Mouse (Mus musculus): ENCODE results near the gene Slc1a7.
A peak's percentile ranks its signal among the peaks of the same experiment; 100 is the strongest.

The Slc1a7 gene

GRCm38 (mm10) chr4:108014466-108014865 is 46.3 kb downstream of the Slc1a7 start:
- no peak for DNase-seq (ENCODE audit: low spot score in 2 of 2)

DNA sequence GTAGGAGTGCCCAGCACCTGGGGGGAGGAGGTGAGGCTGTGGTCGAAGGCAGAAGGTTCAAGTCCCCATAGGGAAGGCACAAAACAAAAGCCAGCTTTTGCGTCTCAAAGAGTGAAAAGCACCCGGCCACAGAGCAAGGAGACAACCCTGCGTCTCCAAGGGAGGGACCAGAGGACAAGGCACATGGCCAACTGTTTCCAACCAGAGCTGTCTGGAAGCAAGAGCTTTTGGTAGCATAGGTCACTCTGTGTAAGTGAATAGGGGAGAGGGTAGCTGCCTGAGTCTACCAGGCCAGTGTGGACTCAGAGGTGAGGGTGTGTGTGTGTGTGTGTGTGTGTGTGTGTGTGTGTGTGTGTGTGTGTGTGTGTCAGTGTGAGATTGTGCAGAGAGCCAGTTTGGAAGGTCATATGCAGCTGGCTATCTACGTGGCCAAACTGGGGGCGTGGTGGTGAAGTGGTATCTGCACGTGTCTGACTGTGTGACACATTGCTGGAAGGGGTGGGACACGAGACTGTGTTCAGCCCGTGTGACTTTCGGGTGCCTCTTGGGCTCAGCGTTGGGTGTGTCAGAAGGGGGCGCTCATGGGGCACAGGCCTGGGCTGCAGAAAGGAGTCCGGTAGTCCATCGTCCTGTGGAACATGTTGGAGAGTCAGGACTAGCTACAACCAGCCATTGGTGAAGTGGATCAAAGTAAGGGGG is 47.1 kb downstream of the Slc1a7 start:
- DNase-seq (ENCODE audit: low spot score in 2 of 2) = peak in 1 of 2 experiments; percentile 23

DNA sequence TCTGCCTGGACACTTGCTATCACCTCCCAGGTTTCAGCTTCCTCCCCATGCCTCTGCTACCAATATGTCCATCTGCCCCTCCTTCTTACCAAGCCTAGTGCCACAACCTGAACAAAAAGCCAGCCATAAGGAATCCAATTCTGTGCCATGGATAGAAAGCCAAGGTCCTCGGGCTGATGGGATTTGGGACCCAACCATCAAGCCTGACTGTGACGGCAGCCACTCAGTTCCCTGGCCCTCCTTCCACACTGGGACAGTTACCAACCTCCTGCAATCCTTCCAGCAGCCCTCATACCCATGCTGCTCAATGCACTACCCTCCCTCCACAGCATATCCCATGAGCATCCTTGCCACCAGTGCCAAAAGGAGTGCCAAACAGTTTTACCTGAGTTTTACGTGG is 48.2 kb downstream of the Slc1a7 start:
- DNase-seq (ENCODE audit: low spot score in 2 of 2) = no peak

DNA sequence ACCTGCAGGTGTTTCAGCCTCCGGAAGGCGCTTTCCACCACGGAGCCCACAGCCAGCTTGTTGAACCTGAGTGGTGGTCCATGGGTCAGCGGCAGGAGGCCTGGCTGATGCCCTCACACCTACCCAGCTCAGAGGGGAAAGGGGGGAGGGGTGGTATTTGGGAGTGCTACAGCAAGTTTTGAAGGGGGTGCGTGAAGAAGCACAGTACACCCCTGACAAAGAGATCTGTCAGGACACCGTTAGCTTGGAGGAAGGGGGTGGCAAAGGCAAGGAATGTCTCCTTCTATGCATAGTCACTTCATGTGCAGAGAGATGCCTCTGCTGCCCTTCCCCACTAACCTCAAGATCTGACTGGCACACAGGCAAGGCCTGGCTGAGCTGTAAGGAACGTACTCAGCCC is 49.7 kb downstream of the Slc1a7 start:
- DNase-seq (ENCODE audit: low spot score in 2 of 2) = peak in 1 of 2 experiments; percentile 14

DNA sequence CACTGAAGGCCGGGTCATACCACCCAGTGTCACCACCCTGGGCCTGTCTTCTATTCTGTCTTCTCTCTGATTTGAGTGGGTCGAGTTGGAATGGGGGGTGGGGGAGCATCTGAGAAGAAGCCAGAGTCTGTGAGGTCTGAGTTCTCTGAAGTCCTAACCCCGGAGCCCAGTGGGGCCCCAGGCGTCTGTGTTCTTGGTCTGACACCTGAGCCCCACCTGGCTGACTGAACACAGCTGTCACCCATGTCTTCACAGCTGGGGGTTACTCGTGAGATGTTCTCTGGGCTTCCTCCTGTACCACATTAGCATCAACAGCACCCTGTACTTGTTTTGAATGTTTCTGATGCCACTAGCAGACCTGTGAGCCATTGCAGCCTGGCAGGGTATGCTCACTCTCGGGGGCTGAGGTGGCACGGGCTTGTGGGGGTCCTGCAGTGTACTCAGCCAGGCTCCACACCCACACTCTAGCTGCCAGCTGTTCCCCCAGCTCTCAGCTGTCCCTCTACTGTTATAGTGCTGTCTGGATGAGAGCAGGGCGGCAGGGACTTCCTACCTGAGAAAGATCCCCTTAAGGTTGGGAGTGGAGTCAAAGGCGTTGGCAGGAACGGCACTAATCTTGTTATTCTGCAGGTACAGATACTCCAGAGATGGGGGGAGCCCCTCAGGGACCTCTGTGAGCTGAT is 50.2 kb downstream of the Slc1a7 start:
- peak; percentile 54 to 64 for DNase-seq (ENCODE audit: low spot score in 2 of 2)

DNA sequence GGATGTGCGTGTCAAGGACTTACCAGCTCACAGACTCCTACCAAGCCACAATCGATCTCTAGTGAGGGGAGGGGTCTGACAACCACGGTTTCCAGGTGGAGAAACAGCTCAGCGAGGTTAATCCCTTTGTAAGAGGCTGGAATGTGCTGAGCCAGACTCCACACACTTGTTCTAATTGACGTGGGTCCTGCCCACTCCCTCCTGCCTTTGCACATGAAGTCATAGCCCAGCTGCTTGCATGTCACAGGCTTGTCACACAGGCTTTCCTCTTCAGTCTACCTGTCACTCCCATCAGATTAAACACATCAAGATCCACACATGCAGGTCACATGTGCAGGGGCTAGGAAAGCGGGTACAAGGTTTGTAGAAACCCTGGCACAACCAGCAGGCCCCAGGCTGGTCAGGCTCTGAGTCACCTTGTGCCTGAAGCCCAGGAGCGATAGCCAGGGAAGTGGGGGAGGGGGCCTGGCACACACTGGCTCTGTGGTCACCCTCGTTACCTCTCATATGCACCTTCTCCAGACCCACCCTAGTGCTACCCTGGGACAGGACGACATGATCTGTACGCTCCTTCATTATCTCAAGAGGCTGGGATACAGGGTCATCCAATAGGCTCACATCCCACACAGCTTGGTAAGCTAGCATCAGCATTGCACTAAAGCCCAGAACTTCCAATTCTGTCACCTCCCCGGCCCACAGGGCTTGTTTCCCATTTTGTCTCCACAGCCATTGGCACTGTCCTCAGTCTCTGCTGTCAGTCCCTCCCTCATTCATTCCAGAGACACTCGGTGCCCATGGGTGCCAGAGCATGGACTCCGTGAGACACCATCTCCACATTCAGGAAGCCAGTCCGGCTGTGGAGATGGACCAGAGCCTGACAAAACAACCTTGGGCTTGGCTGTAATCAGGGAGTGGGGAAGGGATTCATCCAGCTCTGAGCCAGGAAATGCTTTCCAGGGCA is 51.1 kb downstream of the Slc1a7 start:
- DNase-seq (ENCODE audit: low spot score in 2 of 2) = no peak

- DNase-seq (ENCODE audit: low spot score in 2 of 2) = no peak
Measured at GRCm38 (mm10) chr4:108020178-108020577, 52.0 kb downstream of the Slc1a7 start.

DNA sequence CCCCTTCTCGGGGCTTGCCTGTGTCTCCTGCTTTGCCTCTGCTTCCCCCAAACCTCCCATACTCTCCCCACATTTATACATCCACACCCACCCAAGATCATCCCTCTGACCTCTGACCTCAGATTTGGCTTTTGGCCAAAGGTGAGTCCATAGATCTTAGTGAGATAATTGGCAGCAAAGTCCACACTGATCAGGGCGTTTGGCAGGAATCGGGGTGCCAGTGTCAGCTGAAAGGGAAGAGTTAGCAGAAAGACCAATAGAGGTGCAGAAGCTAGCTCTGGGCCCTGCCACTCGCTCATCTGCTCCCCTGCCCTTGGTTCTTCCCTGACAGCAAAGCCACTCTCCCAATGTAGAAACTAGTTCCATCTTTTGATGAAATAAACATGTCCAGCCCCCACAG is 55.1 kb downstream of the Slc1a7 start:
- no peak for DNase-seq (ENCODE audit: low spot score in 2 of 2)

DNA sequence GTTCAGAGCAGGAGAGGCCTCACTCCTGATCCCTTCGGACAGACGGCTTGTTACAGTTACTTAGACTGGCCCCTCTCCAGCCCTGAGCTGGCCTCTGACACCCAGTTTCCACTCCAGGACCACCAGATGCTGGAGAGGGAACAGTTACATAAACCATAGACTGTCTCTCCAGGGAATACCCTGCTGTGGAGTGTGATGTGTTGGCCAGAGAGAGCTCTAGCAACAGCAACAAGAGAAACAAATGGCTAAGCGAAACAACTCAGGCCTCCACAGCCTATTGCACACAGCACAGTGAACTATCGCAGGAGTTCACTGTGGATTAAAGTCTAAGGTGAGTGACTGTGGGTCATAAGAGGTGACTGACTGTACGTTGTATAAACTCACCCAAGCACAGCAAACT is 56.5 kb downstream of the Slc1a7 start:
- no peak for DNase-seq (ENCODE audit: low spot score in 2 of 2)

GRCm38 (mm10) chr4:108025269-108025668 is 57.1 kb downstream of the Slc1a7 start:
- DNase-seq (ENCODE audit: low spot score in 2 of 2) = no peak

DNA sequence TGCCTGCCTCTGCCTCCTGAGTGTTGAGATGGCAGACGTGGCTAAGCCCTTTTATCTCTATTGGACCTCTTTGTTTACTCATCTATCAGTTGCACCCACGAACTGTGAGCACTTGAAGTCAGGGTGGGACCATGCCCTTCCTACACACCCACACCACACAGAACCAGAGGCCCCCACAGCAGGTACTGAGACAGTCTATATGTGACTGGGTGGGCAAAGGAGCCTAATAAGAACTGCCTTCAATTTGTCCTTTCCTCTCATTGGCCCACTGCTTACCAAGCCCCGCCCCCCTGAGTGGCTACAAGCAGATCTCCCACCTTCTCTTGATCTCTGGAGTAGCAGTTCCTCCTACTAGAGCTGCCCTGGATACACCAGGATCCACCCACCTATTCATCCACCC is 58.1 kb downstream of the Slc1a7 start:
- DNase-seq (ENCODE audit: low spot score in 2 of 2) = no peak

DNA sequence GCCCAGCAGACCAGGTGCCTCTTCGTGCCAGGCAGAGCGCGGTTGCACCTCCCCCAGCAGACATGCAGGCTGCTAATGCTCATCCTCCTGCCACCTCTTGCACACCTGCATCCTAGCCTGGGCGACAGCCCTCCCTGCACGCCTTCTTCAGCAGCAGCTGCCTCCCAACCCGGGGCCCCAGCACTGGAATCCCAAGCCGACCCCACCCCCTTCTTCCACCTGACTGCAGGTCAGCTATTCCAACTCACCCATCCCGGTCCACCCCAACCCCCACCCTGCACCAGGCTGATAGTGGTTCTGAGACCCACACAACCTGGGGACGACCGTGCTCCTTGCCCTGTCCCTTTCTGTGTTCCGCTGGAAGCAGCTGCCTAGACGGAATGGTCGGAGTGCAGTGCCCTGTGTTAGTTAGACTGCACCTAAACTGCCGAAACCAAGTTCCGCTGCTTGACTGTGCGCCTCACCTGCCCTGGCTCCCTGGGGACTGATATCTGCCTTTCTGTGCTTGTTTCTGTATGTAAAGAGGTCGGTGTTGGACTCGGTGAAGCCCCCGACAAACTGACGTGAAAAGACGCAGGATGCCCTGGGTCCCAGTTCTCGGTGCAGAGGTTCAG is 62.9 kb downstream of the Slc1a7 start:
- DNase-seq (ENCODE audit: low spot score in 2 of 2) = peak; percentile 26 to 35

- DNase-seq (ENCODE audit: low spot score in 2 of 2) = no peak
Measured at GRCm38 (mm10) chr4:108031502-108032351, 63.6 kb downstream of the Slc1a7 start.

- DNase-seq (ENCODE audit: low spot score in 2 of 2) = no peak
Measured at GRCm38 (mm10) chr4:108032352-108032849, 64.3 kb downstream of the Slc1a7 start.

GRCm38 (mm10) chr4:108033041-108033764 is 65.1 kb downstream of the Slc1a7 start:
- DNase-seq (ENCODE audit: low spot score in 2 of 2) = no peak

GRCm38 (mm10) chr4:108037027-108037426 is 68.9 kb downstream of the Slc1a7 start:
- no peak for DNase-seq (ENCODE audit: low spot score in 2 of 2)

GRCm38 (mm10) chr4:108045136-108046107 is 77.3 kb downstream of the Slc1a7 start:
- no peak for DNase-seq (ENCODE audit: low spot score in 2 of 2)

DNA sequence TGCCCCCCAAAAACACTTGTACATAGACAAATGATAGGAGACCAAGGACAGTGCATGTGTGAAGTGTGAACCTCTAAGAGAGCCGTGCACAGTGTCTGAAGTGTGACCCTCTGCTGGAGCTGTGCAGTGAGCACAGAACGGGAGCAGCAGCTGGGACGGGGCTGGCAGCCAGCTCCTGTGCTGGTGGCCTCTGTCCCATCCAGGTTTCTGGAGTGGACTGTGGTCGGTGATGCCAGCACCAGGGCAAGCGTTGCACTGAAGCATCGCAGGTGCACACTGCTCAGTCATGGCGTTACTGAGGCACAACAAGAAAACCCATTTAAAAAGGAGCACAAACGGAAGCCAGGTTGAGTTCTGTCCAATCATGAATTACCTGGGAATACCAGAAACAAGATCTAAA is 78.0 kb downstream of the Slc1a7 start:
- no peak for DNase-seq (ENCODE audit: low spot score in 2 of 2)

All from thymus, postnatal 10 days (tissue).